Mouse (Mus musculus): ENCODE data around the gene Cisd1. TPM values are rescaled to one million over a fixed set of nuclear protein-coding genes. Genes with fewer than 3 reads are reported as not detected.

Gene Cisd1
- total and polyA plus RNA-seq, 2 experiments from 2014 or later: 170 to 403 TPM

DNA sequence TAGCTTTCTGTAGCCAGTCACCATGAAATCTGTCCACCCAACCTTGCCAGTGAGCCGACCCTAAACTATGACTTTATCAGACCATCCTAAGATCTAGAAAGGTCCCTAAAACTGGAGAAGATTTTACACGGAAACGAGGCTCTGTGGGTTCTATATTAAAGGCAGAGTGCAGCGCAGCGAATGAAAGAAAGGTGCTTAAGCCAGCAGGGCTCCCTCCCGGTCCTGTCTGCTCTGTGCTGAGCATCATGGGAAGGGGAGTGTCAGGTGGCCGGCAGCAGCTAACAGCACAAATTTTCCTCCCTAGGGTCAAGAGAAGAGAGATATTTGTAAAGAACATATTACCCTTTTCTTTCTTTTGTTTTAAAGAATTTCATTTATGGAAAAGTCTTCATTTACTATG is 37.4 kb upstream of the Cisd1 start:
- no peak overlapping the region for H3K4me2 ChIP-seq (ENCODE audit: low read depth, low read length)
- H3K4me3 ChIP-seq (ENCODE audit: low read depth, low read length): no peak overlapping the region
- H3K27ac ChIP-seq (ENCODE audit: low read depth): no peak overlapping the region
- ATAC-seq (ENCODE audit: insufficient read depth, low read depth) (no peak), DNase-seq (ENCODE audit: low spot score) (no peak)
- TF ChIP-seq CTCF (IDR thresholded peaks at IDR 0.05; ENCODE audit: low read depth) (no peak), EP300 (IDR thresholded peaks at IDR 0.05; ENCODE audit: low read depth) (no peak)
- H3K9ac ChIP-seq (replicated peaks; ENCODE audit: low read depth, low read length): no peak overlapping the region
- H3K27me3 ChIP-seq (ENCODE audit: control insufficient read depth, insufficient read depth, low read length): no peaks in the 10 kb centered on the region
- peaks cover 33% of the 10 kb centered on the region for H3K36me3 ChIP-seq (replicated peaks; ENCODE audit: control insufficient read depth, insufficient read depth, low read length)
- 80% methylated on average over 7 of the region's 7 CpGs for WGBS
- H3K4me1 ChIP-seq (ENCODE audit: control insufficient read depth, insufficient read depth): no peaks in the 10 kb centered on the region
- H3K9me3 ChIP-seq (replicated peaks; ENCODE audit: control insufficient read depth, low read length): no peaks in the 10 kb centered on the region

DNA sequence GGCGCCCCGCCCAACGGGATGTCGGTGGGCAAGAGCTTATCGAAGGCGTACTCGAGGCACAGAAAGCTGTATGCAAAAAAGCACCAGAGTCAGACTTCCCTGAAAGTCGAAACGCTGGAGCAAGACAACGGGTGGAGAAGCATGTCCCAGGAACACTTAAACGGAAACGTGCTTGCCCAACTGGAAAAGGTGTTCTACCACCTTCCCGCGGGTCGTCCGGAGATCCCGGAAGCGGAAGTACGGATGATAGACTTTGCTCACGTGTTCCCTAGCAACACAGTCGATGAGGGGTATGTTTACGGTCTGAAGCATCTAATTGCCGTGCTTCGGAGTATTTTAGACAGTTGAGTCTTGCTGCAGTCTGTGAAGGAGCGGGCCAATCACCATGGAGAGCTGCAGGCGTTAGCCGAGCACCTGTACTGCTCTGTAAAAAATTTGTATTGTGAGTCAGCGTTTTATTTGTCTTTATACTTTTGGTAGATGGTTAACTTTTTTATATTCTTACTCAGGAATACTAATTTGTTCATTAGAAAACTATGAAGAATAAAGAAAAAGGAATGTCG is 36.8 kb upstream of the Cisd1 start:
- TF ChIP-seq CTCF (IDR thresholded peaks at IDR 0.05; ENCODE audit: low read depth) (no peak), EP300 (IDR thresholded peaks at IDR 0.05; ENCODE audit: low read depth) (no peak)
- peaks cover 38% of the 10 kb centered on the region for H3K36me3 ChIP-seq (replicated peaks; ENCODE audit: control insufficient read depth, insufficient read depth, low read length)
- 88% methylated on average over 29 of the region's 29 CpGs for WGBS
- ATAC-seq (ENCODE audit: insufficient read depth, low read depth) (no peak), DNase-seq (ENCODE audit: low spot score) (no peak)
- no peak overlapping the region for H3K4me2 ChIP-seq (ENCODE audit: low read depth, low read length)
- no peaks in the 10 kb centered on the region for H3K27me3 ChIP-seq (ENCODE audit: control insufficient read depth, insufficient read depth, low read length)
- no peaks in the 10 kb centered on the region for H3K9me3 ChIP-seq (replicated peaks; ENCODE audit: control insufficient read depth, low read length)
- H3K27ac ChIP-seq (ENCODE audit: low read depth): no peak overlapping the region
- H3K4me1 ChIP-seq (ENCODE audit: control insufficient read depth, insufficient read depth): no peaks in the 10 kb centered on the region
- no peak overlapping the region for H3K9ac ChIP-seq (replicated peaks; ENCODE audit: low read depth, low read length)
- no peak overlapping the region for H3K4me3 ChIP-seq (ENCODE audit: low read depth, low read length)

DNA sequence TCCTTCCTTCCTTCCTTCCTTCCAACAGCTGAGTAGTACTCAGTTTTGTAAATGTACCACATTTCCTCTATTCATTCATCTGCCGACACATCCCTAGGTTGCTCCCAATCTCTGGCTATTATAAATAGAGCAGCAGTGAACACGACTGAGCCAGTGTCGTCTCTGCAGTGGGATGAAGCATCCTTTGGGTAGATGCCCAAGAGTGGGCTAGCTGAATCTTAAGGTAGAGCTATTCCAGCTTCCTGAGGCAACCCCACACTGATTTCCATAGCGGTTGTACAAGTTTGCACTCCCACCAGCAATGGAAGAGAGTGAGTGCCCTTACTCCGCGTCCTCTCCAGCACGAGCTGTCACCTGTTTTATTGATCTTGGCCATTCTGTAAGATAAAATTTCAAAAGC is 35.7 kb upstream of the Cisd1 start:
- peaks cover 38% of the 10 kb centered on the region for H3K36me3 ChIP-seq (replicated peaks; ENCODE audit: control insufficient read depth, insufficient read depth, low read length)
- no peaks in the 10 kb centered on the region for H3K4me1 ChIP-seq (ENCODE audit: control insufficient read depth, insufficient read depth)
- H3K9me3 ChIP-seq (replicated peaks; ENCODE audit: control insufficient read depth, low read length): no peaks in the 10 kb centered on the region
- H3K27me3 ChIP-seq (ENCODE audit: control insufficient read depth, insufficient read depth, low read length): no peaks in the 10 kb centered on the region
- no peak overlapping the region for H3K9ac ChIP-seq (replicated peaks; ENCODE audit: low read depth, low read length)
- 87% methylated on average over 7 of the region's 7 CpGs for WGBS
- ATAC-seq (ENCODE audit: insufficient read depth, low read depth) (no peak), DNase-seq (ENCODE audit: low spot score) (no peak)
- TF ChIP-seq EP300 (IDR thresholded peaks at IDR 0.05; ENCODE audit: low read depth) (no peak), CTCF (IDR thresholded peaks at IDR 0.05; ENCODE audit: low read depth) (no peak)
- no peak overlapping the region for H3K4me3 ChIP-seq (ENCODE audit: low read depth, low read length)
- H3K4me2 ChIP-seq (ENCODE audit: low read depth, low read length): no peak overlapping the region
- no peak overlapping the region for H3K27ac ChIP-seq (ENCODE audit: low read depth)

DNA sequence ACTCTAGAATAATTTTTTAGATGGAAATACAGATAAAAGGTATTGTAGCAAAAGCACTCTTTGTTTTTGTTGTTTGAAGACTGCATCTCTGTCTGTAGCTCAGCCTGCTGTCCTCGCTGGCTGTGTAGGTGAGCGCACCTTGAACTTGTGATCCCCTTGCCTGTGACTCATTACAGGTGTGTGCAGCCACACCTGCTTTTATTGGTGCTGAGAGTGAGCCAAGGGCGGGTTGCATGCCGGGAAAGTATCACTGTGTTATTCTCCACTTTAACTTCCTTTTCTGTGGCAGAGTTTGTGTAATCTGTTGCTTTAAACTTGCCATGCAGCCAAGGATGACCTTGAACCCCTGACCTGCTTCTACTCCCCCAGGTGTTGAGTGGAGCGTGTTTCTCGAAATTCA is 31.3 kb upstream of the Cisd1 start:
- Histone ChIP-seq H3K9me3 (replicated peaks; ENCODE audit: control insufficient read depth, low read length) (no peaks in the 10 kb centered on the region), H3K9ac (replicated peaks; ENCODE audit: low read depth, low read length) (no peak overlapping the region), H3K27ac (ENCODE audit: low read depth) (no peak overlapping the region), H3K36me3 (replicated peaks; ENCODE audit: control insufficient read depth, insufficient read depth, low read length) (peaks cover 42% of the 10 kb centered on the region), H3K27me3 (ENCODE audit: control insufficient read depth, insufficient read depth, low read length) (no peaks in the 10 kb centered on the region), H3K4me2 (ENCODE audit: low read depth, low read length) (no peak overlapping the region), H3K4me1 (ENCODE audit: control insufficient read depth, insufficient read depth) (no peaks in the 10 kb centered on the region), H3K4me3 (ENCODE audit: low read depth, low read length) (no peak overlapping the region)
- WGBS: 83% methylated on average over 6 of the region's 6 CpGs
- TF ChIP-seq CTCF (IDR thresholded peaks at IDR 0.05; ENCODE audit: low read depth): no peak
- no peak for TF ChIP-seq EP300 (IDR thresholded peaks at IDR 0.05; ENCODE audit: low read depth)
- DNase-seq (ENCODE audit: low spot score) (no peak), ATAC-seq (ENCODE audit: insufficient read depth, low read depth) (no peak)

DNA sequence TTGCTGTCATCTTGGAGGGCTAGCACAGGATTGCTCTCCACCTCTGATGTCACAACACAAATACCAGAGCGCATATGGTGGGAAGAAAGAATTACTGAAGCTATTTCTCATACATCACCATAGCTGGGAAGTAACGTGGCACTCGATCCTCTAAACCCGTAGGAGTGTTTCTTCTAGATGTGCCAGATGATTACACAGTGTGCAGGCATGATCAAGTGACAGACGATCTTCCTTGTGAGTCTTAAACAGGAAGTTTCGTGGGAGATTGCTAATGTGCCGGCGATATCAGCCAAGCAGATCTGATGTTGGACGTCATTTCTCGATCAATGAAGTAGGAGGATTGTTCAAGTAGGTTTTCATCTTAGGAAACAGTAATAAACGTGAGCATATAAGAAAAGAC is 29.0 kb upstream of the Cisd1 start:
- no peak for DNase-seq (ENCODE audit: low spot score)
- Histone ChIP-seq H3K27me3 (ENCODE audit: control insufficient read depth, insufficient read depth, low read length) (no peaks in the 10 kb centered on the region), H3K4me3 (ENCODE audit: low read depth, low read length) (no peak overlapping the region), H3K9ac (replicated peaks; ENCODE audit: low read depth, low read length) (no peak overlapping the region), H3K4me1 (ENCODE audit: control insufficient read depth, insufficient read depth) (no peaks in the 10 kb centered on the region), H3K4me2 (ENCODE audit: low read depth, low read length) (no peak overlapping the region), H3K9me3 (replicated peaks; ENCODE audit: control insufficient read depth, low read length) (no peaks in the 10 kb centered on the region), H3K36me3 (replicated peaks; ENCODE audit: control insufficient read depth, insufficient read depth, low read length) (peaks cover 36% of the 10 kb centered on the region), H3K27ac (ENCODE audit: low read depth) (no peak overlapping the region)
- WGBS: 86% methylated on average over 11 of the region's 11 CpGs
- no peak for ATAC-seq (ENCODE audit: insufficient read depth, low read depth)
- TF ChIP-seq EP300 (IDR thresholded peaks at IDR 0.05; ENCODE audit: low read depth) (no peak), CTCF (IDR thresholded peaks at IDR 0.05; ENCODE audit: low read depth) (no peak)

DNA sequence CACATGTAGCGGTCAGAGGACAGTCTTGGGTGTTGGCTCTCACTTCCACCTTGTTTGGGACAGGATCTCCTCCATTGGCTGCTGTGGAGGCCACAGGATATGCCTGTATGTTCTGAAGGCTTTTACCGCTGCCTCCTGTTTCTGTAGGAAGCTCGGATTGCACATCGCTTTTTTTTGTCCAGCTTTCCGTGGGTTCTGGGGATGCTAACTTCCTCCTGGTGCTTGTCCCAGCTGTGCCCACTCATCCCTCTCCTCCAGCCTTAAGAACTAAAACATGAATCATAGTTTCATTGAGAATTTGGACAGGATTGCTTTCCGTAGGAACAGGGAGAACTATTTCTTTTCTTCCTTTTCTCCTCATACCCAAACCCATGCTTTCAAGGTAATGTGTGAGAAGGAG is 27.1 kb upstream of the Cisd1 start:
- Histone ChIP-seq H3K9ac (replicated peaks; ENCODE audit: low read depth, low read length) (no peak overlapping the region), H3K4me2 (ENCODE audit: low read depth, low read length) (no peak overlapping the region), H3K4me1 (ENCODE audit: control insufficient read depth, insufficient read depth) (no peaks in the 10 kb centered on the region), H3K27me3 (ENCODE audit: control insufficient read depth, insufficient read depth, low read length) (no peaks in the 10 kb centered on the region), H3K4me3 (ENCODE audit: low read depth, low read length) (no peak overlapping the region), H3K9me3 (replicated peaks; ENCODE audit: control insufficient read depth, low read length) (no peaks in the 10 kb centered on the region), H3K27ac (ENCODE audit: low read depth) (no peak overlapping the region), H3K36me3 (replicated peaks; ENCODE audit: control insufficient read depth, insufficient read depth, low read length) (peaks cover 39% of the 10 kb centered on the region)
- TF ChIP-seq CTCF (IDR thresholded peaks at IDR 0.05; ENCODE audit: low read depth): no peak
- TF ChIP-seq EP300 (IDR thresholded peaks at IDR 0.05; ENCODE audit: low read depth): no peak
- WGBS: 80% methylated on average over 6 of the region's 6 CpGs
- ATAC-seq (ENCODE audit: insufficient read depth, low read depth): no peak
- no peak for DNase-seq (ENCODE audit: low spot score)
